Mouse (Mus musculus) brown adipose tissue, adult 24 weeks (tissue): ENCODE data around the gene Ccdc130. TPM values are rescaled to one million over a fixed set of nuclear protein-coding genes. Genes with fewer than 3 reads are reported as not detected.
A peak's percentile ranks its signal among the peaks of the same experiment; 100 is the strongest.

Source experiments
- H3K27ac ChIP-seq: fragments of 200-500 bp; replicated peaks from 2 replicates; pipeline ENCODE4 v1.5.1; 2012; ENCODE audit warnings: low read depth, mild to moderate bottlenecking, low read length
- H3K4me1 ChIP-seq: fragments of 200-500 bp; 2 replicates; pipeline ENCODE4 v1.6.1; 2012; ENCODE audit warnings: low read length, mixed read lengths; ENCODE audit not compliant: control insufficient read depth, insufficient read depth, insufficient read length
- H3K4me3 ChIP-seq: fragments of 200-500 bp; 2 replicates; pipeline ENCODE4 v1.5.1; 2012; ENCODE audit warnings: low read depth, mild to moderate bottlenecking, low read length, moderate library complexity; ENCODE audit not compliant: insufficient read depth
- polyA plus RNA-seq: library from polyadenylated mRNA; stranded (reverse); fragments of >200 nt; gene quantifications from 2 replicates; pipeline ENCODE4 v1.2.4, GENCODE M21; 2012; ENCODE audit not compliant: missing spikeins, insufficient read depth, insufficient read length

Gene Ccdc130
- polyA plus RNA-seq, 1 experiment: 8.5 TPM

- peak overlapping the region; percentile 87 for H3K4me3 ChIP-seq
- peaks cover 8% of the 10 kb centered on the region for H3K4me1 ChIP-seq
- 0 out of 2 replicates have a peak overlapping the region, but pooled peaks have one; percentile 36 for H3K27ac ChIP-seq
Measured at GRCm38 (mm10) chr8:84256458-84256821, 13.7 kb downstream of the Ccdc130 start.

- peaks cover 8% of the 10 kb centered on the region for H3K4me1 ChIP-seq
- H3K27ac ChIP-seq: no peak overlapping the region
- peak overlapping the region; percentile 87; the same call in 1 of the 2 replicates for H3K4me3 ChIP-seq
Measured at GRCm38 (mm10) chr8:84255858-84256257, 14.3 kb downstream of the Ccdc130 start.

GRCm38 (mm10) chr8:84249257-84250170 lies 20.7 kb downstream of the Ccdc130 start, which contains the start of gene D8Ertd738e:
Gene D8Ertd738e, minus strand, starts transcription at chr8:84249719.
- Histone ChIP-seq H3K27ac (peak within 1 kb of the TSS; percentile 91), H3K4me1 (peaks cover 3% of the 10 kb centered on the region), H3K4me3 (peak within 1 kb of the TSS; percentile 96)

GRCm38 (mm10) chr8:84241821-84242220 lies 28.4 kb downstream of the Ccdc130 start:
- Histone ChIP-seq H3K4me1 (no peaks in the 10 kb centered on the region), H3K4me3 (no peak overlapping the region), H3K27ac (no peak overlapping the region)

- Histone ChIP-seq H3K27ac (no peak overlapping the region), H3K4me1 (peaks cover under 1% of the 10 kb centered on the region; the same call in 1 of the 2 replicates), H3K4me3 (no peak overlapping the region)
Measured at GRCm38 (mm10) chr8:84241167-84241566, 29.0 kb downstream of the Ccdc130 start.

GRCm38 (mm10) chr8:84237542-84238229 lies 32.5 kb downstream of the Ccdc130 start:
- Histone ChIP-seq H3K4me1 (peaks cover 8% of the 10 kb centered on the region; the same call in 1 of the 2 replicates), H3K27ac (peak overlapping the region; percentile 77), H3K4me3 (peak overlapping the region; percentile 72)

- Histone ChIP-seq H3K4me1 (peaks cover 8% of the 10 kb centered on the region; the same call in 1 of the 2 replicates), H3K4me3 (peak within 1 kb of the TSS; percentile 72), H3K27ac (peak within 1 kb of the TSS; percentile 77)
Measured at GRCm38 (mm10) chr8:84236998-84237473, 33.1 kb downstream of the Ccdc130 start, which contains the start of gene Zswim4. Gene Zswim4, minus strand, starts transcription at chr8:84237055.

GRCm38 (mm10) chr8:84236410-84236997 lies 33.7 kb downstream of the Ccdc130 start:
- Histone ChIP-seq H3K4me3 (peak overlapping the region; percentile 67), H3K27ac (peak overlapping the region; percentile 38; the same call in 1 of the 2 replicates), H3K4me1 (peaks cover 8% of the 10 kb centered on the region; the same call in 1 of the 2 replicates)

- H3K27ac ChIP-seq: 0 out of 2 replicates have a peak overlapping the region, but pooled peaks have one; percentile 37
- peaks cover 8% of the 10 kb centered on the region; the same call in 1 of the 2 replicates for H3K4me1 ChIP-seq
- H3K4me3 ChIP-seq: peak overlapping the region; percentile 67
Measured at GRCm38 (mm10) chr8:84235746-84236409, 34.3 kb downstream of the Ccdc130 start.

- Histone ChIP-seq H3K4me1 (peaks cover 8% of the 10 kb centered on the region; the same call in 1 of the 2 replicates), H3K4me3 (no peak overlapping the region), H3K27ac (no peak overlapping the region)
Measured at GRCm38 (mm10) chr8:84233055-84233454, 37.1 kb downstream of the Ccdc130 start.

GRCm38 (mm10) chr8:84230735-84231134 lies 39.4 kb downstream of the Ccdc130 start:
- H3K4me3 ChIP-seq: no peak overlapping the region
- H3K27ac ChIP-seq: no peak overlapping the region
- H3K4me1 ChIP-seq: peaks cover 3% of the 10 kb centered on the region; the same call in 1 of the 2 replicates

- no peak overlapping the region for H3K27ac ChIP-seq
- H3K4me1 ChIP-seq: no peaks in the 10 kb centered on the region
Measured at GRCm38 (mm10) chr8:84223322-84224029, 46.7 kb downstream of the Ccdc130 start.

GRCm38 (mm10) chr8:84222566-84223165 lies 47.5 kb downstream of the Ccdc130 start:
- Histone ChIP-seq H3K4me3 (no peak overlapping the region), H3K4me1 (no peaks in the 10 kb centered on the region), H3K27ac (peak overlapping the region; percentile 55)

More at GRCm38 (mm10) chr8:84223322-84224029, 46.7 kb downstream of the Ccdc130 start:
- no peak overlapping the region for H3K4me3 ChIP-seq
